Mouse (Mus musculus): Measurements from ENCODE around the gene Gm12216. TPM values are rescaled to one million over a fixed set of nuclear protein-coding genes. Genes with fewer than 3 reads are reported as not detected.
"Not testable (repeated sequence)": the region's sequence is repeated elsewhere in the genome, so short reads cannot be mapped to it uniquely, and the experiment has no call there.

The Gm12216 gene
- polyA plus RNA-seq, 1 experiment from 2014 or later = 2.5 TPM

GRCm38 (mm10) chr11:53869172-53869571, 10.1 kb upstream of the Gm12216 start:
- no peak for ATAC-seq (ENCODE audit: borderline replicate concordance, extremely low read depth, low FRiP score, low TSS enrichment)
- H3K36me3 ChIP-seq = no peaks in the 10 kb centered on the region
- H3K9me3 ChIP-seq = no peaks in the 10 kb centered on the region
- 88% methylated on average over 5 of the region's 5 CpGs for WGBS
- H3K9ac ChIP-seq = no peak overlapping the region
- H3K27ac ChIP-seq = no peak overlapping the region
- no peaks in the 10 kb centered on the region for H3K27me3 ChIP-seq
- H3K4me3 ChIP-seq = no peak overlapping the region
- H3K4me2 ChIP-seq = no peak overlapping the region
- H3K4me1 ChIP-seq = no peaks in the 10 kb centered on the region

GRCm38 (mm10) chr11:53868323-53868722, 9.3 kb upstream of the Gm12216 start:
- not testable (repeated sequence) for H3K27me3 ChIP-seq; H3K4me3 ChIP-seq; H3K36me3 ChIP-seq; H3K4me2 ChIP-seq; H3K4me1 ChIP-seq; H3K9ac ChIP-seq; ATAC-seq (ENCODE audit: borderline replicate concordance, extremely low read depth, low FRiP score, low TSS enrichment); H3K27ac ChIP-seq; H3K9me3 ChIP-seq
- 40% methylated on average over 5 of the region's 5 CpGs for WGBS

GRCm38 (mm10) chr11:53864724-53865310, 5.8 kb upstream of the Gm12216 start:
- WGBS = 56% methylated on average over 2 of the region's 4 CpGs
- not testable (repeated sequence) for H3K4me2 ChIP-seq, H3K27me3 ChIP-seq, H3K4me1 ChIP-seq, H3K9me3 ChIP-seq, H3K4me3 ChIP-seq, H3K36me3 ChIP-seq, H3K9ac ChIP-seq
- peak; percentile 68; the same call in 1 of the 2 replicates for ATAC-seq (ENCODE audit: borderline replicate concordance, extremely low read depth, low FRiP score, low TSS enrichment)
- H3K27ac ChIP-seq = 0 out of 2 replicates have a peak overlapping the region, but pooled peaks have one; percentile 29

- H3K9me3 ChIP-seq; H3K36me3 ChIP-seq; ATAC-seq (ENCODE audit: borderline replicate concordance, extremely low read depth, low FRiP score, low TSS enrichment); H3K27ac ChIP-seq; H3K4me2 ChIP-seq; H3K27me3 ChIP-seq; H3K4me1 ChIP-seq; H3K9ac ChIP-seq; H3K4me3 ChIP-seq: not testable (repeated sequence)
- WGBS = 78% methylated on average over 8 of the region's 9 CpGs
These were observed 1.9 kb upstream of the Gm12216 start for GRCm38 (mm10) chr11:53860944-53861343.

- WGBS = 72% methylated on average over 6 of the region's 6 CpGs
- ATAC-seq (ENCODE audit: borderline replicate concordance, extremely low read depth, low FRiP score, low TSS enrichment) = no peak
- H3K9ac ChIP-seq = peak overlapping the region; percentile 16; the same call in 1 of the 2 replicates
These were observed 847 bp downstream of the Gm12216 start for GRCm38 (mm10) chr11:53858058-53858760.

GRCm38 (mm10) chr11:53853665-53854064, 5.4 kb downstream of the Gm12216 start:
- Histone ChIP-seq H3K36me3 (no peaks in the 10 kb centered on the region), H3K4me1 (peaks cover 23% of the 10 kb centered on the region), H3K27ac (0 out of 2 replicates have a peak overlapping the region, but pooled peaks have one; percentile 18), H3K9me3 (no peaks in the 10 kb centered on the region), H3K4me3 (no peak overlapping the region), H3K27me3 (no peaks in the 10 kb centered on the region), H3K9ac (no peak overlapping the region), H3K4me2 (0 out of 2 replicates have a peak overlapping the region, but pooled peaks have one; percentile 11)
- no peak for ATAC-seq (ENCODE audit: borderline replicate concordance, extremely low read depth, low FRiP score, low TSS enrichment)
- 12% methylated on average over 5 of the region's 5 CpGs for WGBS

More at GRCm38 (mm10) chr11:53858058-53858760, 847 bp downstream of the Gm12216 start:
- Histone ChIP-seq H3K4me1 (peaks cover 13% of the 10 kb centered on the region), H3K9me3 (no peaks in the 10 kb centered on the region), H3K27me3 (no peaks in the 10 kb centered on the region), H3K36me3 (no peaks in the 10 kb centered on the region), H3K4me2 (peak overlapping the region; percentile 84), H3K27ac (no peak overlapping the region), H3K4me3 (peak overlapping the region; percentile 64; the same call in 1 of the 2 replicates)

GRCm38 (mm10) chr11:53851795-53852194, 7.3 kb downstream of the Gm12216 start:
- H3K36me3 ChIP-seq = no peaks in the 10 kb centered on the region
- no peak overlapping the region for H3K27ac ChIP-seq
- H3K9ac ChIP-seq = no peak overlapping the region
- H3K4me3 ChIP-seq = no peak overlapping the region
- no peak for ATAC-seq (ENCODE audit: borderline replicate concordance, extremely low read depth, low FRiP score, low TSS enrichment)
- peaks cover 20% of the 10 kb centered on the region for H3K4me1 ChIP-seq
- no peaks in the 10 kb centered on the region for H3K27me3 ChIP-seq
- WGBS = 20% methylated on average over 5 of the region's 5 CpGs
- no peak overlapping the region for H3K4me2 ChIP-seq
- no peaks in the 10 kb centered on the region for H3K9me3 ChIP-seq

- WGBS = 27% methylated on average over 9 of the region's 9 CpGs
- H3K36me3 ChIP-seq = no peaks in the 10 kb centered on the region
- H3K9me3 ChIP-seq = no peaks in the 10 kb centered on the region
- no peak overlapping the region for H3K4me3 ChIP-seq
- no peaks in the 10 kb centered on the region for H3K27me3 ChIP-seq
- H3K27ac ChIP-seq = no peak overlapping the region
- no peak overlapping the region for H3K9ac ChIP-seq
- peak; percentile 72 for ATAC-seq (ENCODE audit: borderline replicate concordance, extremely low read depth, low FRiP score, low TSS enrichment)
- peaks cover 20% of the 10 kb centered on the region for H3K4me1 ChIP-seq
- peak overlapping the region; percentile 31 for H3K4me2 ChIP-seq
These were observed 9.3 kb downstream of the Gm12216 start for GRCm38 (mm10) chr11:53849588-53850320.

GRCm38 (mm10) chr11:53845680-53846079, 13.4 kb downstream of the Gm12216 start:
- H3K27me3 ChIP-seq = no peaks in the 10 kb centered on the region
- H3K4me1 ChIP-seq = 0 out of 2 replicates have a peak, but pooled peaks cover 5% of the 10 kb centered on the region
- no peak overlapping the region for H3K9ac ChIP-seq
- H3K4me3 ChIP-seq = no peak overlapping the region
- WGBS = 65% methylated on average over 6 of the region's 6 CpGs
- no peaks in the 10 kb centered on the region for H3K9me3 ChIP-seq
- no peak for ATAC-seq (ENCODE audit: borderline replicate concordance, extremely low read depth, low FRiP score, low TSS enrichment)
- H3K4me2 ChIP-seq = no peak overlapping the region
- H3K36me3 ChIP-seq = no peaks in the 10 kb centered on the region
- no peak overlapping the region for H3K27ac ChIP-seq

- peaks cover 12% of the 10 kb centered on the region; the same call in 1 of the 2 replicates for H3K4me1 ChIP-seq
- no peak overlapping the region for H3K27ac ChIP-seq
- no peak overlapping the region for H3K4me2 ChIP-seq
- WGBS = 54% methylated on average over 10 of the region's 10 CpGs
- no peaks in the 10 kb centered on the region for H3K27me3 ChIP-seq
- H3K9ac ChIP-seq = no peak overlapping the region
- no peaks in the 10 kb centered on the region for H3K9me3 ChIP-seq
- no peak for ATAC-seq (ENCODE audit: borderline replicate concordance, extremely low read depth, low FRiP score, low TSS enrichment)
- no peaks in the 10 kb centered on the region for H3K36me3 ChIP-seq
- H3K4me3 ChIP-seq = no peak overlapping the region
These were observed 15.9 kb downstream of the Gm12216 start for GRCm38 (mm10) chr11:53843106-53843505.

GRCm38 (mm10) chr11:53842161-53842581, 16.9 kb downstream of the Gm12216 start:
- Histone ChIP-seq H3K4me1 (peaks cover 12% of the 10 kb centered on the region; the same call in 1 of the 2 replicates), H3K4me3 (no peak overlapping the region), H3K27me3 (no peaks in the 10 kb centered on the region), H3K9me3 (no peaks in the 10 kb centered on the region), H3K36me3 (no peaks in the 10 kb centered on the region), H3K27ac (no peak overlapping the region), H3K4me2 (no peak overlapping the region), H3K9ac (no peak overlapping the region)
- WGBS = 50% methylated on average over 4 of the region's 4 CpGs
- ATAC-seq (ENCODE audit: borderline replicate concordance, extremely low read depth, low FRiP score, low TSS enrichment) = no peak

- H3K4me2 ChIP-seq = no peak overlapping the region
- H3K27ac ChIP-seq = no peak overlapping the region
- ATAC-seq (ENCODE audit: borderline replicate concordance, extremely low read depth, low FRiP score, low TSS enrichment) = no peak
- no peak overlapping the region for H3K9ac ChIP-seq
- no peaks in the 10 kb centered on the region for H3K27me3 ChIP-seq
- H3K4me1 ChIP-seq = peaks cover 12% of the 10 kb centered on the region; the same call in 1 of the 2 replicates
- 70% methylated on average over 12 of the region's 12 CpGs for WGBS
- no peak overlapping the region for H3K4me3 ChIP-seq
- no peaks in the 10 kb centered on the region for H3K36me3 ChIP-seq
- no peaks in the 10 kb centered on the region for H3K9me3 ChIP-seq
These were observed 17.5 kb downstream of the Gm12216 start for GRCm38 (mm10) chr11:53841514-53841913.
